Mouse (Mus musculus) kidney, adult 2 months (tissue): Measurements from ENCODE around the gene Rgs17.

ENCODE experiments used
- CTCF ChIP-seq: fragments of 200-500 bp; conservative IDR thresholded peaks from 2 replicates; pipeline ENCODE4 v1.5.1; 2011; ENCODE audit warnings: low read depth, mild to moderate bottlenecking, control low read depth, low read length, moderate library complexity, mixed read lengths; ENCODE audit not compliant: insufficient read depth, insufficient read length
- POLR2A ChIP-seq: fragments of 200-500 bp; IDR thresholded peaks from one replicate; pipeline ENCODE4 v1.6.1; 2011; ENCODE audit warnings: low read depth, low read length, control low read depth

DNA sequence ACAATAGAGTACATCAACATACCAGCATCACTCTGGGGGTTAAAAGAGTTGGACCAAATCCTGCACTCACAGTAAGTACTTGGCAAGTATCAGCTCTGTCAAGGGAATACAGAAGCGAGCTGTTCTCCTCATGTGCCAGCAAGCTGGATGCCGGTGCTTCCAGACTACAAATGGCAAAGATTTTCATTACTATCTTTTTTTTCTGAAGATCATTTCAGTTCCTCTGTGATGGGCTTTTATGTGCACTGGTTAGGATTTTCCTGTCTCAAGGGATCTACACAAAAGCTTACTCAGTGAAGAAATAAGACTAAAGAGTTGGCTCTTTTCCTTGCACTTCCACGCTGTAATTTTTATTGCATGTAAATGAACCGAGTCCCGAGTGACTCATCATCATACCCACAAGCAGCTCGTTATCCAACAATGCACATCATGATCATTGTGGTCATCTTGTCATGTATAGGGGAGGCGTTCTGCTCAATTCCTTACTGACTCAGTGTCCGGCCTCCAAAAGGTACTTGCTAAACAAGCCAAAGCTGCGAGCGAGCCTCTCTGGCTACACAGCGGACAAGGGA lies 54.1 kb downstream of the Rgs17 start:
- TF ChIP-seq CTCF (no peak), POLR2A (no peak)
